Comparison of ENCODE assay signal across 15 mouse cellular contexts in genomic region chr19:7116038-7116731, GRCm38 (mm10). TPM values are rescaled to one million over a fixed set of nuclear protein-coding genes. Genes with fewer than 3 reads are reported as not detected.
DNase-seq lines count a peak whose midpoint lies in the region; ATAC-seq and TF ChIP-seq lines count a peak whose summit lies in the region.
"Had no signal": no experiment of that assay in that cellular context is flagged by ENCODE, and none has a peak within 500 bp of the region (broad histone marks: within the 10 kb centered on the region; RNA-seq: fewer than 3 reads in every experiment).

No protein-coding gene starts in this region.

- peak; percentile 64 for DNase-seq in thymus, postnatal 0 days (ENCODE audit: low spot score)
- DNase-seq in thymus, postnatal 10 days (ENCODE audit: low spot score in 2 of 2): no peak
- DNase-seq in induced T-regulatory cell, adult 2 months (ENCODE audit: low read depth): peak; percentile 46
- no peak for DNase-seq in liver, postnatal 0 days
- no peak for DNase-seq in cerebellum, postnatal 25 days
- no peak for DNase-seq in urinary bladder, postnatal 10 days (ENCODE audit: low spot score)
- DNase-seq: adrenal gland, adult 8-10 months; cerebellum, adult 9-11 months; heart, adult 11 months; kidney, postnatal 10 days had no signal

- H3K36me3 ChIP-seq in liver, postnatal 0 days (replicated peaks; ENCODE audit: insufficient read depth, low read length): no peaks in the 10 kb centered on the region
- H3K36me3 ChIP-seq: embryonic facial prominence, embryonic 12.5 days; midbrain, embryonic 15.5 days; neural tube, embryonic 12.5 days had no signal

- H3K4me3 ChIP-seq in liver, postnatal 0 days (ENCODE audit: low read depth, low read length): no peak overlapping the region
- H3K4me3 ChIP-seq: embryonic facial prominence, embryonic 12.5 days; midbrain, embryonic 15.5 days; neural tube, embryonic 12.5 days had no signal

- WGBS in liver, postnatal 0 days (ENCODE audit: insufficient replicate concordance): 41% methylated on average over 4 of the region's 4 CpGs

- H3K27me3 ChIP-seq in liver, postnatal 0 days (ENCODE audit: insufficient read depth, low read length): no peaks in the 10 kb centered on the region
- H3K27me3 ChIP-seq: midbrain, embryonic 15.5 days had no signal

- ATAC-seq in liver, postnatal 0 days: no peak
- no peak for ATAC-seq in frontal cortex, adult (ENCODE audit: low TSS enrichment)
- ATAC-seq: lung, postnatal 0 days; midbrain, embryonic 15.5 days had no signal

- 0 out of 2 replicates have a peak overlapping the region, but pooled peaks have one; percentile 16 for H3K9ac ChIP-seq in liver, postnatal 0 days (replicated peaks)
- H3K9ac ChIP-seq: embryonic facial prominence, embryonic 12.5 days; midbrain, embryonic 15.5 days; neural tube, embryonic 12.5 days had no signal

- H3K27ac ChIP-seq in liver, postnatal 0 days (ENCODE audit: low read depth): peak overlapping the region; percentile 74
- H3K27ac ChIP-seq: embryonic facial prominence, embryonic 12.5 days; midbrain, embryonic 15.5 days; neural tube, embryonic 12.5 days had no signal

- no peaks in the 10 kb centered on the region for H3K9me3 ChIP-seq in liver, postnatal 0 days (ENCODE audit: low read length)
- H3K9me3 ChIP-seq: embryonic facial prominence, embryonic 12.5 days; midbrain, embryonic 15.5 days; neural tube, embryonic 12.5 days had no signal

- peaks cover 31% of the 10 kb centered on the region for H3K4me1 ChIP-seq in liver, postnatal 0 days (ENCODE audit: insufficient read depth)

- H3K4me2 ChIP-seq in liver, postnatal 0 days (ENCODE audit: low read depth, low read length): no peak overlapping the region
- H3K4me2 ChIP-seq: embryonic facial prominence, embryonic 12.5 days; midbrain, embryonic 15.5 days; neural tube, embryonic 12.5 days had no signal

- TF ChIP-seq EP300 in liver, postnatal 0 days (IDR thresholded peaks at IDR 0.05; ENCODE audit: low read depth): no peak

- no peak for TF ChIP-seq CTCF in liver, postnatal 0 days (IDR thresholded peaks at IDR 0.05; ENCODE audit: low read depth)

RNA-seq across cellular contexts. Expression of gene Flrt1, which starts 10.7 kb away (rescaled TPM):
- polyA plus RNA-seq in thymus, postnatal 0 days (2015; fragmentation: Nextera tagmentation; extraction: Ambion mirVana): 1.3 and 1.5 TPM in 2 replicates
- 0.12 and 0.21 TPM in 2 replicates for polyA plus RNA-seq in liver, postnatal 0 days (2015; fragmentation: Nextera tagmentation; extraction: Ambion mirVana)

RNA-seq across cellular contexts. Expression of gene Macrod1, which starts 59.6 kb away (rescaled TPM):
- 15.3 and 16.6 TPM in 2 replicates for polyA plus RNA-seq in thymus, postnatal 0 days (2015; fragmentation: Nextera tagmentation; extraction: Ambion mirVana)
- 11.7 and 14.9 TPM in 2 replicates for polyA plus RNA-seq in liver, postnatal 0 days (2015; fragmentation: Nextera tagmentation; extraction: Ambion mirVana)

Comparison
In these comparisons a context has a peak if more than half of its experiments do, and no peak if none do; other contexts are left out.
1. DNase-seq: peak in thymus, postnatal 0 days (single experiment) and induced T-regulatory cell, adult 2 months (single experiment); none in thymus, postnatal 10 days (0 of 2), liver, postnatal 0 days (single experiment), cerebellum, postnatal 25 days (0 of 2) and urinary bladder, postnatal 10 days (single experiment).